Mouse (Mus musculus): ENCODE results near the gene Mum1l1. TPM values are rescaled to one million over a fixed set of nuclear protein-coding genes. Genes with fewer than 3 reads are reported as not detected.
"Not testable (repeated sequence)": the region's sequence is repeated elsewhere in the genome, so short reads cannot be mapped to it uniquely, and the experiment has no call there.

Gene Mum1l1
- total RNA-seq (2015; ENCODE audit: low replicate concordance), result not detected in 2 replicates
- total RNA-seq (2017; ENCODE audit: low replicate concordance), result not detected in 2 replicates

- ATAC-seq (replicated peaks; ENCODE audit: low FRiP score, poor library complexity, severe bottlenecking), result no peak
Observed at GRCm38 (mm10) chrX:139209829-139210225, at the start of gene Mum1l1. TSS of gene Mum1l1 (plus strand) at chrX:139210042.

GRCm38 (mm10) chrX:139178928-139179327, 30.9 kb upstream of the Mum1l1 start, which contains the start of gene 4933428M09Rik:
TSS of gene 4933428M09Rik (plus strand) at chrX:139179228.
- no peak for ATAC-seq (replicated peaks; ENCODE audit: low FRiP score, poor library complexity, severe bottlenecking)

- not testable (repeated sequence) for ATAC-seq (replicated peaks; ENCODE audit: low FRiP score, poor library complexity, severe bottlenecking)
Observed at GRCm38 (mm10) chrX:139191506-139191905, 18.3 kb upstream of the Mum1l1 start.

GRCm38 (mm10) chrX:139194572-139195279, 15.1 kb upstream of the Mum1l1 start:
- ATAC-seq (replicated peaks; ENCODE audit: low FRiP score, poor library complexity, severe bottlenecking), result no peak

GRCm38 (mm10) chrX:139209191-139209828, 532 bp upstream of the Mum1l1 start:
- not testable (repeated sequence) for ATAC-seq (replicated peaks; ENCODE audit: low FRiP score, poor library complexity, severe bottlenecking)

- no peak for ATAC-seq (replicated peaks; ENCODE audit: low FRiP score, poor library complexity, severe bottlenecking)
Observed at GRCm38 (mm10) chrX:139214765-139215164, 4.9 kb downstream of the Mum1l1 start.

- no peak for ATAC-seq (replicated peaks; ENCODE audit: low FRiP score, poor library complexity, severe bottlenecking)
Observed at GRCm38 (mm10) chrX:139216409-139216808, 6.6 kb downstream of the Mum1l1 start.

GRCm38 (mm10) chrX:139216991-139217593, 7.2 kb downstream of the Mum1l1 start:
- ATAC-seq (replicated peaks; ENCODE audit: low FRiP score, poor library complexity, severe bottlenecking), result no peak

- ATAC-seq (replicated peaks; ENCODE audit: low FRiP score, poor library complexity, severe bottlenecking), result no peak
Observed at GRCm38 (mm10) chrX:139217776-139218175, 7.9 kb downstream of the Mum1l1 start.

GRCm38 (mm10) chrX:139219017-139219416, 9.2 kb downstream of the Mum1l1 start:
- no peak for ATAC-seq (replicated peaks; ENCODE audit: low FRiP score, poor library complexity, severe bottlenecking)

GRCm38 (mm10) chrX:139220830-139221229, 11.0 kb downstream of the Mum1l1 start:
- ATAC-seq (replicated peaks; ENCODE audit: low FRiP score, poor library complexity, severe bottlenecking), result no peak

GRCm38 (mm10) chrX:139221893-139222292, 12.1 kb downstream of the Mum1l1 start:
- ATAC-seq (replicated peaks; ENCODE audit: low FRiP score, poor library complexity, severe bottlenecking), result no peak

- no peak for ATAC-seq (replicated peaks; ENCODE audit: low FRiP score, poor library complexity, severe bottlenecking)
Observed at GRCm38 (mm10) chrX:139231143-139231542, 21.3 kb downstream of the Mum1l1 start.

GRCm38 (mm10) chrX:139247294-139247693, 37.5 kb downstream of the Mum1l1 start:
- ATAC-seq (replicated peaks; ENCODE audit: low FRiP score, poor library complexity, severe bottlenecking), result no peak

GRCm38 (mm10) chrX:139257072-139257471, 47.2 kb downstream of the Mum1l1 start:
- no peak for ATAC-seq (replicated peaks; ENCODE audit: low FRiP score, poor library complexity, severe bottlenecking)

- ATAC-seq (replicated peaks; ENCODE audit: low FRiP score, poor library complexity, severe bottlenecking), result no peak
Observed at GRCm38 (mm10) chrX:139281966-139282365, 72.1 kb downstream of the Mum1l1 start.

Other genes starting within 250 kb of the Mum1l1 start
- gene Serpina7, start 124.8 kb upstream of the Mum1l1 start, total RNA-seq (2015; ENCODE audit: low replicate concordance), result not detected in 2 replicates
- gene Serpina7, start 124.8 kb upstream of the Mum1l1 start, total RNA-seq (2017; ENCODE audit: low replicate concordance), result not detected in 2 replicates
- not detected in 2 replicates for gene 4930513O06Rik, start 123.8 kb upstream of the Mum1l1 start, total RNA-seq (2015; ENCODE audit: low replicate concordance)
- not detected in 2 replicates for gene 4930513O06Rik, start 123.8 kb upstream of the Mum1l1 start, total RNA-seq (2017; ENCODE audit: low replicate concordance)
- gene 4933428M09Rik, start 30.8 kb upstream of the Mum1l1 start, total RNA-seq (2015; ENCODE audit: low replicate concordance), result not detected in 2 replicates
- not detected in 2 replicates for gene 4933428M09Rik, start 30.8 kb upstream of the Mum1l1 start, total RNA-seq (2017; ENCODE audit: low replicate concordance)
- gene Trap1a, start 123.6 kb downstream of the Mum1l1 start, total RNA-seq (2015; ENCODE audit: low replicate concordance), result not detected in 2 replicates
- gene Trap1a, start 123.6 kb downstream of the Mum1l1 start, total RNA-seq (2017; ENCODE audit: low replicate concordance), result not detected in 2 replicates

Data from erythroid progenitor cell, adult 5-6 weeks (primary cell).